Mouse (Mus musculus): Measurements from ENCODE around the gene Trim50.

The Trim50 gene

DNA sequence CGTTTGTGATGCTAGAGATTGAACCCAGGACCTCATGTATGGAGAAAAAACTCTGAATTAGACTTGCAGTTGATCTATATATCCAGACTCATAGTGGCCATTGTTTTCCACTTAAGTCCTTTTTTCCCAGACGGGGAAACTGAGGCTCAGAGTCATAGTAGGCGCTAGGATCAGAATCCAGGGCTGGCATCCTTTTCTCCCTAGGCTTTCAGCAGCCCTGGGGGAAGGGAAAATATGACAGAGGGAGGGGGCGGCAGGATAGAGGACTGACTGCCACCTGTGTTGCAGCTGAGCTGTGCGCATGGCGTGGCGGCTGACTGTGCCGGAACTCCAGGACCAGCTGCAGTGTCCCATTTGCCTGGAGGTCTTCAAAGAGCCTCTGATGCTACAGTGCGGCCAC lies at the start of gene Trim50:
Gene Trim50 (plus strand): TSS at position 301 of the 400 bp plus-strand sequence.
- no peak for DNase-seq (ENCODE audit: low read depth)

GRCm38 (mm10) chr5:135306321-135306965 lies 46.7 kb upstream of the Trim50 start:
- DNase-seq (ENCODE audit: low read depth), result no peak

- no peak for DNase-seq (ENCODE audit: low read depth)
Observed at GRCm38 (mm10) chr5:135316177-135316576, 36.9 kb upstream of the Trim50 start.

- DNase-seq (ENCODE audit: low read depth), result peak; percentile 24
Observed at GRCm38 (mm10) chr5:135319856-135320255, 33.2 kb upstream of the Trim50 start.

DNA sequence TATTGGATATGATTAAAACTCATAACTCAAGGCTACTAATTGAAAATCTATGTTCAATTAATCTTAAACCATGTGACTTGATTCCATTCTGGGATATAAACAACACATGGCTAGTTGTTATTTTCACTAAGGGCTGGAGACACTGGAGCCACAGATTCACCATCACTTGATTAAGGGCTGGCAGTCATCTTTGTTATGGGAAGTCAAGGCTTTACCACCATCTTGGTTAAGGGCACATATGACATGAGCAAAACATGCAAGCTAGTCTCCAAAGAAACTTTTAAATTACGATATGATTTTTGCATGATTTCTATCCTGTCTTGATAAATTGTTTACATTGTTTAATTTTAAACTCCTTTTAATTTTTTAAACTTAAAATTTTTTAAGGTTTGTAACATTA lies 30.9 kb upstream of the Trim50 start:
- no peak for DNase-seq (ENCODE audit: low read depth)

DNA sequence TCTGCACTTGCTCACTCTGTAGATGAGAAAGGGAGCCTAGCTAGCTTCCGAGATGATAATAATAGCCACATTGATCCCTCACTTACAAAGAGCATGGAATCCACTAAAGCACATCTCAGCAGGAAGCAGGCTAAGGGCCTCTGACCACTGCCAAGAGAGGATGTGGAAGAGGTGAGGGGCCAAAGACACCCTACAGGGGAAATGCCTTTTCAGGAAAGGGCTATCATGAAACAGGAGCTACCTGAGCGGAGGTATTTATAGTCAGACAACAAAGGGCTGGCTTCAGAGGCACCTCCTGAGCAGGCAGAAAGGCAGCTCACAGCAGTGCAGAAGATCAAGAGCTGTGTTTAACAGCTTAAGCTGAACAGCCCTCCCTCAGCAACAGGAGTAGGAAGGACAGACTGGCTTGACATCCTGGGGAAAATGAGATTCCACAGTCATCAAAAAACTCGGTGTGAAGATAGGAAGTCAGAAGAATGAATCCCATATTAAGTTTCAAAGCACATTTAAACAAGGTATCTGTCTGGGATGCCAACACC lies 26.9 kb upstream of the Trim50 start:
- DNase-seq (ENCODE audit: low read depth), result no peak

- DNase-seq (ENCODE audit: low read depth), result no peak
Observed at GRCm38 (mm10) chr5:135329471-135329870, 23.6 kb upstream of the Trim50 start.

GRCm38 (mm10) chr5:135330201-135330600 lies 22.9 kb upstream of the Trim50 start:
- DNase-seq (ENCODE audit: low read depth), result no peak

DNA sequence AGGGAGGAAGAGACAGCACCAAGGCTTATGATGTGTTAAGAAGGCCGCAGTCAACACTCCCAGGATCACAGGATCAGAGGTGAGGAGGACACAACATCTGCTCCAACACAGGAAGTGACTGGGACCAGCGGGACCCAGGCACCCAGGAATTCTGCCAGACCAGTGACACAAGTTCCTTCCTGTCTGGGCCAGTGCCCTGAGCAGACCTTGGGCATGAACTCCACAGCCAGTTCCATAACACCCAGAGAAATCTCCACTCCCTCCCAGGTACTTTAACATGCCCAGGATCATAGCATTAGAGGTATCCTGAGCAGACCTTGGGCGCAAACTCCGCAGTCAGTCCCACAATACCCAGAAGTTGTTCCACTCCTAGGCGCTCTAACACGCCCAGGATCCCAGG lies 21.9 kb upstream of the Trim50 start:
- no peak for DNase-seq (ENCODE audit: low read depth)

DNA sequence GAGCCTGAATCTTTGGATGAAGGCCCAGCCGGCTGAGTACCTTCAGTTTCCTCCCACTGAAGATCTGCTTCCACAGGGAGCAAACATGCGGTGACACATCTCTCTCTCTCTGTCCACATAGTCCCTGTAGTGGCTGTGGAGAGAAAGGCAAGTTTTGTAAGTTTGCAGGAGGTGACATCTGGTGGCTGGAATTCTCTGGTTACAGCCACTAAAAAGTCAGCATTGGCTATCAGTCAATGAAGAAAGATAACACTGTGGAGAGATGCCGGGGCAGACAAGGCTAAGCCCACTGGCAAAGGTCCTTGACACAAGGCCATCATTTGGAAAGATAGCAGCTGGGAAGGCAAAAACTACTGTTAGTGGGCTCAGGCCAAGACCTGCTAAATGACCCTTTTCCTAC lies 15.5 kb upstream of the Trim50 start:
- DNase-seq (ENCODE audit: low read depth), result no peak

DNA sequence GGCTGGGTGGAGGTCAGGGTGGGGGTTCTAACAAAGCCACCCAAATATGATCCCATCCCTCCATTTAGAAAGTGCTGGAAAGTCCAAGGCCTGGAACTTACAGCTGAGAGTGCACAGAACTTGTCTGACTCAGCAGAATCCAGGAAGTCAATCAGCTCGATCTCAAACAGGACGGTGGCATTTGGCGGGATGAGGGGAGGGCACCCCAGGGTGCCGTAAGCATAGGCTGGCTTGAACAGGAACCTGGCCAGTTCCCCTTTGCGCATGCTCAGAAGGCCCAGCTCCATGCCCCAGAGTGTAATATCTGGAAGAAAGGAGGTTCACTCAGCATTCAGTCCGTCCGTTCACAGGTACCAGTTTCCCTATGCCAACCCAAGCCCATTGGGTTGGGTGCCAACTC lies 7.1 kb upstream of the Trim50 start:
- peak; percentile 24 for DNase-seq (ENCODE audit: low read depth)

- peak; percentile 57 for DNase-seq (ENCODE audit: low read depth)
Observed at GRCm38 (mm10) chr5:135346430-135346829, 6.7 kb upstream of the Trim50 start.

DNA sequence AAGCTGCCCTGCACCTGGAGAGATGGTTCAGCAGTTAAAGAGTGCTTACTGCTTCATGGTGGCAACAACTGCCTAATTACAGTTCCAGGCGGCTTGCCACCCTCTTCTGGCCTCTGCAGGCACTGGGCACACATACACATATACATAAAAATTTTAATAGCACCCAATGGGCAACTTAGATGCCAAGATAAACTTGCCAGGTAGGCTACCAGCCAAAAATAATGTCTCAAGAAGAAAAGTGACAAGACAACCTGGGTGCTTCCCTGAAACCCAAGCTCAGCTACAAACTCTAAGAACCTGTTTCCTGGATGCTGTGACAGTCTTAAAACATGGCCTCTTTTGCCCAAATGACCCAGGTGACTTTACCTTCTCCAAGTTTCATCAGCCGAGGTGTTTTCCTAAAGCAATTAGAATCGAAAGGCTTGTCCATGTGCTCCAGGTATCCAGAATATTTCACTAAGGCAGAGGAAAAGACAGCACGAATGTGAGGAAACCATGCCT lies 5.5 kb upstream of the Trim50 start:
- DNase-seq (ENCODE audit: low read depth), result no peak

- DNase-seq (ENCODE audit: low read depth), result no peak
Observed at GRCm38 (mm10) chr5:135349862-135350261, 3.2 kb upstream of the Trim50 start, which contains the start of gene Fkbp6. Gene Fkbp6, minus strand, starts transcription at chr5:135350044.

DNA sequence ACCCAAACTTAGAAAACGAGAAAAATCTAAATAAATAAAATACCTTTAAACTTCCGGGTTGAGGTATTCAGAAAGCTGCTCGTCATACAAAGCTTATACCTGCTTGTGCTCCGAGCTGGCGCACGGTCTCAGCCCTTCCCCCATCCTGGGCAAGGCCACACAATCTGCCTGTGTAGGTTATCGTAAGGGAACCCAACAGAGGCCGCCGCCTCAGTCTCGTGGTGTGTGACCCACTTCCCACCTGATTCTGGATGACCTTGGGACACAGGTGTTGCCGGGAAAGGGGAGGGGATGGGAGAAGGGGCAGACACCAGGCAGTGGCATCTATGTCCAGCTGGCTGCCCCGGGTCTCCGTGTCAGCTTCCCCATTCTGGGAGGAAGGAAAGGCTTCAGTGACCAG lies 1.5 kb upstream of the Trim50 start:
- no peak for DNase-seq (ENCODE audit: low read depth)

GRCm38 (mm10) chr5:135353564-135353963 lies 469 bp downstream of the Trim50 start:
- no peak for DNase-seq (ENCODE audit: low read depth)

GRCm38 (mm10) chr5:135356090-135356489 lies 3.0 kb downstream of the Trim50 start:
- peak; percentile 36 for DNase-seq (ENCODE audit: low read depth)

GRCm38 (mm10) chr5:135357556-135357955 lies 4.5 kb downstream of the Trim50 start:
- DNase-seq (ENCODE audit: low read depth), result no peak

DNA sequence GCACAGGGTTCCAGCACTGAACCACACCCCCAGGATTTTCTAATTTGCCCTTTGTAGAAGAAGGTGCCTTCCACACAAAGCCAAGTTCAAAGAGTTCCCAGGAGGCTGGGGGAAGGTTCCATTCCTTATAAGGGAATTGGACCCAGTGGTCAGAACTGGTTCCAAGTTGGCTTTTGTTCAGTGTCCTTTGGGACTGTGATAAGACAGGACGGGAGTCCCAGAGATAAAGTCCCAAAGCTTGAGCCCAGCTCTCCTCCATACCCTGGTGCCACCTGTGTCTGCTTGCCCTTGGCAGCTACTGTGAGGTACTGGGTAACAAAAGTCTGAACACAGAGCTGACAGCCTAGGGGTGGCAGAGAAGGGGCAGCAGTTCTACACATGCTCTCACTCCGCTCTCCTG lies 6.7 kb downstream of the Trim50 start:
- DNase-seq (ENCODE audit: low read depth), result no peak

DNA sequence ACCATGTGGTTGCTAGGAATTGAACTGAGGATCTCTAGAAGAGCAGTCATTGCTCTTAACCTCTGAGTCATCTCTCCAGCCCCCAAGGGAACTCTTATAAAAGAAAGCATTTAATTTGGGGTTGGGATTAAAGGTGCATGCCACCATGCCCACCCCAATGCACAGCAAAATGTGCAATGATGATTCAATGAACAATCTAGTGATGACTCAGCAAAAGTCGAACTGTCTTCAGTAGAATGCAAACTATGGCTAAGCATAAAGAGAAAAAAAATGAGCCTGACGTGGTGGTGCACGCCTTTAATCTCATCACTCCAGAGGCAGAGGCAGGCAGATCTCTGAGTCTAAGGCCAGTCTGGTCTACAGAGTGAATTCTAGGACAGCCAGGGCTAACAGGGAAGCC lies 9.5 kb downstream of the Trim50 start:
- DNase-seq (ENCODE audit: low read depth), result no peak

GRCm38 (mm10) chr5:135363540-135363939 lies 10.4 kb downstream of the Trim50 start:
- peak; percentile 21 for DNase-seq (ENCODE audit: low read depth)

GRCm38 (mm10) chr5:135367841-135368240 lies 14.7 kb downstream of the Trim50 start:
- DNase-seq (ENCODE audit: low read depth), result peak; percentile 54

- DNase-seq (ENCODE audit: low read depth), result peak; percentile 26
Observed at GRCm38 (mm10) chr5:135368312-135368711, 15.2 kb downstream of the Trim50 start.

DNA sequence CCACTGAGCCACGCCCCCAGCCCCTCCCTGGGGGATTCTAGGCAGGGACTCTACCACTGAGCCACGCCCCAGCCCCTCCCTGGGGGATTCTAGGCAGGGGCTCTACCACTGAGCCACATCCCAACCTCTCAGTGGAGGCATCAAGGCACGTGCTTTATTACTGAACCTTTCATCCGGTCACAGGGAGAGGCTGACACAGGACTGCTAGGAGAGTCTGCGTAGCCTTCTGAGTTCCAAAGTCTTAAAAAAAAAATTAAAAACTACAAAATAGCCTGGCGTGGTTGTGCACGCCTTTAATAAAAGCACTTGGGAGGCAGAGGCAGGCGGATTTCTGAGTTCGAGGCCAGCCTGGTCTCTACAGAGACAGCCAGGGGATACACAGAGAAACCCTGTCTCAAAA lies 16.1 kb downstream of the Trim50 start:
- peak; percentile 51 for DNase-seq (ENCODE audit: low read depth)

Measured in 416B (cell line).